Mouse (Mus musculus): ENCODE measurements around the gene 1110008P14Rik. TPM values are rescaled to one million over a fixed set of nuclear protein-coding genes. Genes with fewer than 3 reads are reported as not detected.

1110008P14Rik gene
- polyA plus RNA-seq (2015; fragmentation: Nextera tagmentation; extraction: Ambion mirVana) = 44.1 and 47.8 TPM in 2 replicates

- Histone ChIP-seq H3K27ac (no peak within 1 kb of the TSS), H3K9ac (peak within 1 kb of the TSS; percentile 73), H3K4me2 (peak within 1 kb of the TSS; percentile 97), H3K4me3 (peak within 1 kb of the TSS; percentile 69), H3K4me1 (peaks cover 16% of the 10 kb centered on the region), H3K36me3 (peaks cover 29% of the 10 kb centered on the region), H3K9me3 (no peaks in the 10 kb centered on the region), H3K27me3 (no peaks in the 10 kb centered on the region)
- under 1% methylated on average over 44 of the region's 47 CpGs for WGBS
- peak; percentile 82 for ATAC-seq (ENCODE audit: insufficient number of reproducible peaks, insufficient read depth, low FRiP score, low TSS enrichment, low read depth)
Measured at GRCm38 (mm10) chr2:32381775-32382223, at the start of gene 1110008P14Rik. Gene 1110008P14Rik, minus strand, starts transcription at chr2:32381938.

GRCm38 (mm10) chr2:32430701-32431676 is 49.3 kb upstream of the 1110008P14Rik start:
- Histone ChIP-seq H3K9me3 (no peaks in the 10 kb centered on the region), H3K9ac (peak overlapping the region; percentile 77), H3K4me2 (peak overlapping the region; percentile 79), H3K27me3 (no peaks in the 10 kb centered on the region), H3K4me1 (peaks cover 45% of the 10 kb centered on the region), H3K4me3 (peak overlapping the region; percentile 52), H3K36me3 (0 out of 2 replicates have a peak, but pooled peaks cover 5% of the 10 kb centered on the region), H3K27ac (peak overlapping the region; percentile 85)
- WGBS = 6% methylated on average over 18 of the region's 18 CpGs
- peak; percentile 84 for ATAC-seq (ENCODE audit: insufficient number of reproducible peaks, insufficient read depth, low FRiP score, low TSS enrichment, low read depth)

GRCm38 (mm10) chr2:32429215-32429891 is 47.6 kb upstream of the 1110008P14Rik start:
- no peak for ATAC-seq (ENCODE audit: insufficient number of reproducible peaks, insufficient read depth, low FRiP score, low TSS enrichment, low read depth)
- 0 out of 2 replicates have a peak overlapping the region, but pooled peaks have one; percentile 11 for H3K9ac ChIP-seq
- H3K27ac ChIP-seq = peak overlapping the region; percentile 88
- 74% methylated on average over 4 of the region's 4 CpGs for WGBS
- 0 out of 2 replicates have a peak, but pooled peaks cover 5% of the 10 kb centered on the region for H3K36me3 ChIP-seq
- H3K27me3 ChIP-seq = no peaks in the 10 kb centered on the region
- H3K4me2 ChIP-seq = peak overlapping the region; percentile 79
- H3K9me3 ChIP-seq = no peaks in the 10 kb centered on the region
- H3K4me3 ChIP-seq = 0 out of 2 replicates have a peak overlapping the region, but pooled peaks have one; percentile 52
- H3K4me1 ChIP-seq = peaks cover 58% of the 10 kb centered on the region

DNA sequence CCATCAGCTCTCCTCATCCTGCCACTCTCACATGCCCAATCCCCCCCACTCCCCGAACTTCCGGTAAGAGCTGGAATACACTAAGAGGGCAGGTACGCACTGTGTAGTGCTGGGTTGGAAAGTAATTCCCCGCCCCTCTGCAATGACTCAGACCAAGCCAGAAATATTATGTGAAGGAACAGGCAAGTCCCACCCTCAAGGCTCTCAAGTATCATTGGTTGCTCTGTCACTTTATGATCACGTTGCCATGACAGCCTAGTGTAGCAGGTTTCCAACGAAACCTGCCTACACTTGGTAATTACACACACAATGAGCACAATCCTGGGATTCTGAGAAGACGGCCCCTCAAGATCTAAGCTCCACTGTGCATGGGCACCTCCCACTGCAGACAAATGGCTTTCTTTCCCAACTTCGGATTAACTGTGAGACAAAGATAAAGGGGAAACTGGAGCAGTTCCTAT is 46.6 kb upstream of the 1110008P14Rik start:
- Histone ChIP-seq H3K4me1 (peaks cover 69% of the 10 kb centered on the region), H3K9ac (peak overlapping the region; percentile 40; the same call in 1 of the 2 replicates), H3K27me3 (no peaks in the 10 kb centered on the region), H3K36me3 (0 out of 2 replicates have a peak, but pooled peaks cover 5% of the 10 kb centered on the region), H3K27ac (peak overlapping the region; percentile 88), H3K4me3 (peak overlapping the region; percentile 12), H3K4me2 (peak overlapping the region; percentile 79), H3K9me3 (no peaks in the 10 kb centered on the region)
- 43% methylated on average over 8 of the region's 8 CpGs for WGBS
- peak; percentile 68 for ATAC-seq (ENCODE audit: insufficient number of reproducible peaks, insufficient read depth, low FRiP score, low TSS enrichment, low read depth)

GRCm38 (mm10) chr2:32427720-32428119 is 46.0 kb upstream of the 1110008P14Rik start:
- H3K9me3 ChIP-seq = no peaks in the 10 kb centered on the region
- H3K27me3 ChIP-seq = no peaks in the 10 kb centered on the region
- H3K9ac ChIP-seq = peak overlapping the region; percentile 6; the same call in 1 of the 2 replicates
- peak overlapping the region; percentile 79 for H3K4me2 ChIP-seq
- H3K4me3 ChIP-seq = no peak overlapping the region
- H3K27ac ChIP-seq = peak overlapping the region; percentile 88
- 0 out of 2 replicates have a peak, but pooled peaks cover 5% of the 10 kb centered on the region for H3K36me3 ChIP-seq
- ATAC-seq (ENCODE audit: insufficient number of reproducible peaks, insufficient read depth, low FRiP score, low TSS enrichment, low read depth) = no peak
- WGBS = 43% methylated on average over 5 of the region's 5 CpGs
- peaks cover 75% of the 10 kb centered on the region for H3K4me1 ChIP-seq

DNA sequence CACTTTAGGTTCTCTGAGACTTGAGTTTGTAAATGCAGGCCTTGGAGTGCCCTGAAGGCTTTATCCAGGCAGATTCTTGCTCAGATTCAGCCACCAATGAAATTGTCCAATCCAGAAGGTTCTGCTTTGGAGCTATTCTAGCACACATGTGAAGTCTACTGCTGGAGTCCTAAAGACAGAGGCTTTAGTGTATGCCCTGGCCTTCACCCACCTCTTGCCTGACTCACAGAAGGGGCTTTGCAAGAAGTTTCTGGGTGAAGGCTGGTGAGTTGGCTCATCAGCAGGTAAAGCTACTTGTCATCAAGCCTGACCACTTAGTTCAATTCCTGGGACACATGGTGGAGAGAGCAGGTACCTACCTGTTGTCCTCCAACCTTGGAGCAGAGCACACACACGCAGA is 44.4 kb upstream of the 1110008P14Rik start:
- Histone ChIP-seq H3K4me3 (no peak overlapping the region), H3K4me2 (no peak overlapping the region), H3K9me3 (no peaks in the 10 kb centered on the region), H3K27me3 (no peaks in the 10 kb centered on the region), H3K27ac (0 out of 2 replicates have a peak overlapping the region, but pooled peaks have one; percentile 80), H3K9ac (0 out of 2 replicates have a peak overlapping the region, but pooled peaks have one; percentile 1), H3K4me1 (peaks cover 76% of the 10 kb centered on the region), H3K36me3 (peaks cover 9% of the 10 kb centered on the region; the same call in 1 of the 2 replicates)
- WGBS = 93% methylated on average over 1 of the region's 1 CpGs
- no peak for ATAC-seq (ENCODE audit: insufficient number of reproducible peaks, insufficient read depth, low FRiP score, low TSS enrichment, low read depth)

- ATAC-seq (ENCODE audit: insufficient number of reproducible peaks, insufficient read depth, low FRiP score, low TSS enrichment, low read depth) = no peak
- WGBS = 62% methylated on average over 5 of the region's 5 CpGs
- peaks cover 72% of the 10 kb centered on the region for H3K4me1 ChIP-seq
- no peaks in the 10 kb centered on the region for H3K27me3 ChIP-seq
- peaks cover 15% of the 10 kb centered on the region for H3K36me3 ChIP-seq
- no peaks in the 10 kb centered on the region for H3K9me3 ChIP-seq
- H3K4me3 ChIP-seq = no peak overlapping the region
- no peak overlapping the region for H3K9ac ChIP-seq
- peak overlapping the region; percentile 80; the same call in 1 of the 2 replicates for H3K27ac ChIP-seq
- no peak overlapping the region for H3K4me2 ChIP-seq
Measured at GRCm38 (mm10) chr2:32425568-32425967, 43.8 kb upstream of the 1110008P14Rik start.

GRCm38 (mm10) chr2:32424796-32425195 is 43.1 kb upstream of the 1110008P14Rik start:
- no peak for ATAC-seq (ENCODE audit: insufficient number of reproducible peaks, insufficient read depth, low FRiP score, low TSS enrichment, low read depth)
- Histone ChIP-seq H3K4me2 (peak overlapping the region; percentile 68; the same call in 1 of the 2 replicates), H3K9ac (no peak overlapping the region), H3K27ac (peak overlapping the region; percentile 80), H3K36me3 (peaks cover 22% of the 10 kb centered on the region), H3K9me3 (no peaks in the 10 kb centered on the region), H3K27me3 (no peaks in the 10 kb centered on the region), H3K4me3 (no peak overlapping the region), H3K4me1 (peaks cover 64% of the 10 kb centered on the region)
- WGBS = 33% methylated on average over 3 of the region's 3 CpGs

DNA sequence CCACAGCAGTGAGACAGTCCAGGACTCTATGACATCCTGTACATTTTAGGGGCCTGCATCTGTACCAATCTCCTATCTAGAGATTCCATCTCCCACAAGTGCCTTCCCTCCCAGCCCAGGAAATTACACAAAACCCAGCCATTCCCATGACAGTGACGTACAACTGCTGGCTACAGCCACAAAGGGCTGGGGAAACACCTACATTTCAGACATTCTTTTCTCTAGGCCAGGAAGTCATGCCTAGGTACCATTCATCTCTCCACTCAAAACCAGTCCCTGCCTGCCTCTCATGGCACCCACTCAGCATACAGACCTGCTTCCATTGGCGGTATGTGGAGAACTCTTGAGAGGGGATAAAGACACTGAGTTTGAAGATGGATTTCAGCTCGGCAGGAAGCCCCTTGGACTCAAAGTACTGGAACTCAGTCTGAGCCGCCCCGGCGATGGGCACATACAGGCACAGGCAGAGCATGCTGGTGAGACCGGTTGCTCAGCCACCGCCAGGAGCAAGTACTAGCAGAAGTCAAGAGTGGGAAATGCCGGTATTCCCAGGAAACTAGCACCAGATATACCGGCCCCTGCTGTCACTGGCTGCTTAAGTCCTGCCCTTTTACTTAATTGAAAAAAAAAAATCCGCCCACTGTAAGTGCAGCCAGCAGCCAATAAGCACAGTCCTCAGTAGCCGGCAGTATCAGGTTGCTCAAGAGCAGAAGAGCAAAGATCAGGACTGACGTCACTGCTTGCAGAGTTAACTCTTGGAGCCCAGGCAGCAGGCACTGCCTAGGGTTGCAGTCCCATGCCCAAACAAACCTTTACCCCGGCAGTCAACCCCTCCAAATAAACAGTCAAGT is 42.0 kb upstream of the 1110008P14Rik start:
- Histone ChIP-seq H3K9ac (peak overlapping the region; percentile 62), H3K27ac (peak overlapping the region; percentile 80), H3K27me3 (no peaks in the 10 kb centered on the region), H3K9me3 (no peaks in the 10 kb centered on the region), H3K4me3 (peak overlapping the region; percentile 41), H3K4me1 (peaks cover 62% of the 10 kb centered on the region), H3K36me3 (peaks cover 33% of the 10 kb centered on the region), H3K4me2 (peak overlapping the region; percentile 68)
- under 1% methylated on average over 14 of the region's 14 CpGs for WGBS
- peak; percentile 83 for ATAC-seq (ENCODE audit: insufficient number of reproducible peaks, insufficient read depth, low FRiP score, low TSS enrichment, low read depth)

- Histone ChIP-seq H3K9ac (no peak overlapping the region), H3K27me3 (no peaks in the 10 kb centered on the region), H3K4me3 (no peak overlapping the region), H3K4me1 (peaks cover 54% of the 10 kb centered on the region), H3K9me3 (no peaks in the 10 kb centered on the region), H3K4me2 (no peak overlapping the region), H3K27ac (no peak overlapping the region), H3K36me3 (peaks cover 51% of the 10 kb centered on the region)
- no peak for ATAC-seq (ENCODE audit: insufficient number of reproducible peaks, insufficient read depth, low FRiP score, low TSS enrichment, low read depth)
- 91% methylated on average over 6 of the region's 6 CpGs for WGBS
Measured at GRCm38 (mm10) chr2:32421851-32422251, 40.1 kb upstream of the 1110008P14Rik start.

Data from embryonic facial prominence, embryonic 13.5 days (tissue).